Mouse (Mus musculus): ENCODE results near the gene Eif2d. TPM values are rescaled to one million over a fixed set of nuclear protein-coding genes. Genes with fewer than 3 reads are reported as not detected.
A peak's percentile ranks its signal among the peaks of the same experiment; 100 is the strongest.

Eif2d gene
- total RNA-seq, 1 experiment from 2014 or later, result 45.0 TPM

- ATAC-seq (replicated peaks in 1 of 2; ENCODE audit: insufficient read depth in 1 of 2, low FRiP score in 2 of 2, low TSS enrichment in 1 of 2, low read depth in 1 of 2, poor library complexity in 2 of 2, severe bottlenecking in 2 of 2), result peak; percentile 13 to 47; a peak in 2 of 4 replicates
Measured at GRCm38 (mm10) chr1:131199118-131199821, 46.3 kb downstream of the Eif2d start.

GRCm38 (mm10) chr1:131199976-131200375 is 47.0 kb downstream of the Eif2d start:
- ATAC-seq (replicated peaks in 1 of 2; ENCODE audit: insufficient read depth in 1 of 2, low FRiP score in 2 of 2, low TSS enrichment in 1 of 2, low read depth in 1 of 2, poor library complexity in 2 of 2, severe bottlenecking in 2 of 2), result peak; percentile 95 to 96

GRCm38 (mm10) chr1:131200588-131200987 is 47.6 kb downstream of the Eif2d start:
- no peak for ATAC-seq (replicated peaks in 1 of 2; ENCODE audit: insufficient read depth in 1 of 2, low FRiP score in 2 of 2, low TSS enrichment in 1 of 2, low read depth in 1 of 2, poor library complexity in 2 of 2, severe bottlenecking in 2 of 2)

- no peak for ATAC-seq (replicated peaks in 1 of 2; ENCODE audit: insufficient read depth in 1 of 2, low FRiP score in 2 of 2, low TSS enrichment in 1 of 2, low read depth in 1 of 2, poor library complexity in 2 of 2, severe bottlenecking in 2 of 2)
Measured at GRCm38 (mm10) chr1:131201391-131201790, 48.4 kb downstream of the Eif2d start.

GRCm38 (mm10) chr1:131204461-131204860 is 51.5 kb downstream of the Eif2d start:
- no peak for ATAC-seq (replicated peaks in 1 of 2; ENCODE audit: insufficient read depth in 1 of 2, low FRiP score in 2 of 2, low TSS enrichment in 1 of 2, low read depth in 1 of 2, poor library complexity in 2 of 2, severe bottlenecking in 2 of 2)

- ATAC-seq (replicated peaks in 1 of 2; ENCODE audit: insufficient read depth in 1 of 2, low FRiP score in 2 of 2, low TSS enrichment in 1 of 2, low read depth in 1 of 2, poor library complexity in 2 of 2, severe bottlenecking in 2 of 2), result no peak
Measured at GRCm38 (mm10) chr1:131206342-131206741, 53.4 kb downstream of the Eif2d start.

GRCm38 (mm10) chr1:131207531-131207930 is 54.5 kb downstream of the Eif2d start:
- peak; percentile 69; a peak in 2 of 4 replicates for ATAC-seq (replicated peaks in 1 of 2; ENCODE audit: insufficient read depth in 1 of 2, low FRiP score in 2 of 2, low TSS enrichment in 1 of 2, low read depth in 1 of 2, poor library complexity in 2 of 2, severe bottlenecking in 2 of 2)

GRCm38 (mm10) chr1:131208081-131208480 is 55.1 kb downstream of the Eif2d start:
- no peak for ATAC-seq (replicated peaks in 1 of 2; ENCODE audit: insufficient read depth in 1 of 2, low FRiP score in 2 of 2, low TSS enrichment in 1 of 2, low read depth in 1 of 2, poor library complexity in 2 of 2, severe bottlenecking in 2 of 2)

- no peak for ATAC-seq (replicated peaks in 1 of 2; ENCODE audit: insufficient read depth in 1 of 2, low FRiP score in 2 of 2, low TSS enrichment in 1 of 2, low read depth in 1 of 2, poor library complexity in 2 of 2, severe bottlenecking in 2 of 2)
Measured at GRCm38 (mm10) chr1:131208800-131209199, 55.8 kb downstream of the Eif2d start.

GRCm38 (mm10) chr1:131209971-131210426 is 57.0 kb downstream of the Eif2d start:
- ATAC-seq (replicated peaks in 1 of 2; ENCODE audit: insufficient read depth in 1 of 2, low FRiP score in 2 of 2, low TSS enrichment in 1 of 2, low read depth in 1 of 2, poor library complexity in 2 of 2, severe bottlenecking in 2 of 2), result no peak

- ATAC-seq (replicated peaks in 1 of 2; ENCODE audit: insufficient read depth in 1 of 2, low FRiP score in 2 of 2, low TSS enrichment in 1 of 2, low read depth in 1 of 2, poor library complexity in 2 of 2, severe bottlenecking in 2 of 2), result no peak
Measured at GRCm38 (mm10) chr1:131211655-131212054, 58.7 kb downstream of the Eif2d start.

GRCm38 (mm10) chr1:131212956-131213355 is 60.0 kb downstream of the Eif2d start:
- peak in 1 of 2 experiments; percentile 49; a peak in 1 of 4 replicates for ATAC-seq (replicated peaks in 1 of 2; ENCODE audit: insufficient read depth in 1 of 2, low FRiP score in 2 of 2, low TSS enrichment in 1 of 2, low read depth in 1 of 2, poor library complexity in 2 of 2, severe bottlenecking in 2 of 2)

- no peak for ATAC-seq (replicated peaks in 1 of 2; ENCODE audit: insufficient read depth in 1 of 2, low FRiP score in 2 of 2, low TSS enrichment in 1 of 2, low read depth in 1 of 2, poor library complexity in 2 of 2, severe bottlenecking in 2 of 2)
Measured at GRCm38 (mm10) chr1:131213361-131213760, 60.4 kb downstream of the Eif2d start.

- peak; percentile 84 to 94 for ATAC-seq (replicated peaks in 1 of 2; ENCODE audit: insufficient read depth in 1 of 2, low FRiP score in 2 of 2, low TSS enrichment in 1 of 2, low read depth in 1 of 2, poor library complexity in 2 of 2, severe bottlenecking in 2 of 2)
Measured at GRCm38 (mm10) chr1:131218933-131219332, 66.0 kb downstream of the Eif2d start.

- no peak for ATAC-seq (replicated peaks in 1 of 2; ENCODE audit: insufficient read depth in 1 of 2, low FRiP score in 2 of 2, low TSS enrichment in 1 of 2, low read depth in 1 of 2, poor library complexity in 2 of 2, severe bottlenecking in 2 of 2)
Measured at GRCm38 (mm10) chr1:131221822-131222590, 69.0 kb downstream of the Eif2d start.

- ATAC-seq (replicated peaks in 1 of 2; ENCODE audit: insufficient read depth in 1 of 2, low FRiP score in 2 of 2, low TSS enrichment in 1 of 2, low read depth in 1 of 2, poor library complexity in 2 of 2, severe bottlenecking in 2 of 2), result no peak
Measured at GRCm38 (mm10) chr1:131223345-131223744, 70.4 kb downstream of the Eif2d start.

- no peak for ATAC-seq (replicated peaks in 1 of 2; ENCODE audit: insufficient read depth in 1 of 2, low FRiP score in 2 of 2, low TSS enrichment in 1 of 2, low read depth in 1 of 2, poor library complexity in 2 of 2, severe bottlenecking in 2 of 2)
Measured at GRCm38 (mm10) chr1:131224848-131225471, 72.0 kb downstream of the Eif2d start.

- ATAC-seq (replicated peaks in 1 of 2; ENCODE audit: insufficient read depth in 1 of 2, low FRiP score in 2 of 2, low TSS enrichment in 1 of 2, low read depth in 1 of 2, poor library complexity in 2 of 2, severe bottlenecking in 2 of 2), result no peak
Measured at GRCm38 (mm10) chr1:131228225-131228624, 75.2 kb downstream of the Eif2d start.

Measured in hematopoietic stem cell, adult 5-6 weeks (primary cell).